Mouse (Mus musculus) midbrain, embryonic 10.5 days (tissue): ENCODE data around the gene Wdr20. TPM values are rescaled to one million over a fixed set of nuclear protein-coding genes. Genes with fewer than 3 reads are reported as not detected.

ENCODE experiments used
- DNase-seq: peaks from one replicate; pipeline ENCODE4 v3.0.0-alpha.2; 2017; ENCODE audit warnings: low spot score
- H3K27ac ChIP-seq: fragments of 300-500 bp; sonication (generic); replicated peaks from 2 replicates; pipeline ENCODE4 v1.5.1; 2016; ENCODE audit warnings: mild to moderate bottlenecking
- H3K27me3 ChIP-seq: fragments of 300-500 bp; sonication (generic); 2 replicates; pipeline ENCODE4 v1.6.1; 2016; ENCODE audit warnings: low read depth, mild to moderate bottlenecking; ENCODE audit not compliant: poor library complexity, severe bottlenecking
- H3K36me3 ChIP-seq: fragments of 300-500 bp; sonication (generic); 2 replicates; pipeline ENCODE4 v1.6.1; 2016; ENCODE audit warnings: mild to moderate bottlenecking, moderate library complexity
- H3K4me1 ChIP-seq: fragments of 300-500 bp; sonication (generic); 2 replicates; pipeline ENCODE4 v1.6.1; 2016
- H3K4me3 ChIP-seq: fragments of 300-500 bp; sonication (generic); 2 replicates; pipeline ENCODE4 v1.5.1; 2016; ENCODE audit warnings: mild to moderate bottlenecking, moderate library complexity
- H3K9me3 ChIP-seq: fragments of 300-500 bp; sonication (generic); replicated peaks from 2 replicates; pipeline ENCODE4 v1.6.1; 2016; ENCODE audit warnings: mild to moderate bottlenecking
- WGBS: fragments of 180-500 bp; shearing (Covaris S2); methylation state at CpG from one replicate; pipeline ENCODE4 v1.1.7; 2016; 5-methylcytosine and 5-hydroxymethylcytosine counted together
- polyA plus RNA-seq: library from polyadenylated mRNA; unstranded; fragments of >200 nt; fragmentation: Nextera tagmentation; extraction: Ambion mirVana; gene quantifications from 2 replicates; pipeline ENCODE4 v1.2.1, GENCODE M21; 2016

Wdr20 gene
- polyA plus RNA-seq, 1 experiment from 2014 or later, result 22.6 TPM

DNA sequence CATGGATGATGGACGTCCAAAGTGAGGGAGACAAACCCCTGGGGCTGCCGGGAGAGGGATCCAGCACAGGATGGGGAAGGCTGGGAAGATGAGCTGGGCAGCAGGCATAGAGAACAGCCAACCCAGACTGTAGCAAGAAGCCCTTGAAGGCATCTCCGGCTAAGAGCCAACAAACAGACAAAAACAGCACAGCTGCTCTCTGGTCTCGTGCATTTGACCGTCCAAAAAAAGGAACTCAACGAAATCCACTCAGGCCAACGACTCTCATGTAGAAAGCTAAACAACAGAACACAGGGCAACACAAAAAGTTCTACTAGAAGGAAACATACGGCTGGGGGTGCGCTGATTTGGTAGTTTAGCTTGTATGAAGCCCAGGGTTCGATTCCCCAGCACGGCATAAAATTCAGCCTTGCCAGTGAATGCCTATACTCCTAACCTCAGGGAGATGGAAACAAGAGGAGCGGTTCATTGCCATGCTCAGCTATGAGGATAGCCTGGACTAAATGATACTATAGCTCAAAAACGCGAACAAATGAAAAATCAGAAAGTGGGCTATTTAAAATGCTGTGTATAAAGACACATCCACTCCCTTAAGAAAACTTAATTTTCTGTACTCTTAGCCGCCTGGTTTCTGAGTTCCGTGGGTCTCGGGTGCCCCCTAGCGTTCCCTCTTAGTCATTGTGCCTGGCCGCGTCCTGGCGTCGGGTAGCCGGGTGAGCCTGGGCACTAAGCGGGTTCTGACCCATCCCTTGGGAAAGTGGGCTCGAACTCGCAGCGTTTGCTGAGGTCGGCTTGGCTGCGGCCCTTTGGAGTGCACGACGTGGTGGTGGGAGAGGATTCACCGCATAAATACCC lies 105.7 kb downstream of the Wdr20 start:
- 21% methylated on average over 32 of the region's 32 CpGs for WGBS
- Histone ChIP-seq H3K9me3 (no peaks in the 10 kb centered on the region), H3K36me3 (no peaks in the 10 kb centered on the region), H3K27me3 (peaks cover 47% of the 10 kb centered on the region), H3K27ac (no peak overlapping the region), H3K4me1 (peaks cover 41% of the 10 kb centered on the region), H3K4me3 (peak overlapping the region; percentile 63)
- DNase-seq, result peak; percentile 87

DNA sequence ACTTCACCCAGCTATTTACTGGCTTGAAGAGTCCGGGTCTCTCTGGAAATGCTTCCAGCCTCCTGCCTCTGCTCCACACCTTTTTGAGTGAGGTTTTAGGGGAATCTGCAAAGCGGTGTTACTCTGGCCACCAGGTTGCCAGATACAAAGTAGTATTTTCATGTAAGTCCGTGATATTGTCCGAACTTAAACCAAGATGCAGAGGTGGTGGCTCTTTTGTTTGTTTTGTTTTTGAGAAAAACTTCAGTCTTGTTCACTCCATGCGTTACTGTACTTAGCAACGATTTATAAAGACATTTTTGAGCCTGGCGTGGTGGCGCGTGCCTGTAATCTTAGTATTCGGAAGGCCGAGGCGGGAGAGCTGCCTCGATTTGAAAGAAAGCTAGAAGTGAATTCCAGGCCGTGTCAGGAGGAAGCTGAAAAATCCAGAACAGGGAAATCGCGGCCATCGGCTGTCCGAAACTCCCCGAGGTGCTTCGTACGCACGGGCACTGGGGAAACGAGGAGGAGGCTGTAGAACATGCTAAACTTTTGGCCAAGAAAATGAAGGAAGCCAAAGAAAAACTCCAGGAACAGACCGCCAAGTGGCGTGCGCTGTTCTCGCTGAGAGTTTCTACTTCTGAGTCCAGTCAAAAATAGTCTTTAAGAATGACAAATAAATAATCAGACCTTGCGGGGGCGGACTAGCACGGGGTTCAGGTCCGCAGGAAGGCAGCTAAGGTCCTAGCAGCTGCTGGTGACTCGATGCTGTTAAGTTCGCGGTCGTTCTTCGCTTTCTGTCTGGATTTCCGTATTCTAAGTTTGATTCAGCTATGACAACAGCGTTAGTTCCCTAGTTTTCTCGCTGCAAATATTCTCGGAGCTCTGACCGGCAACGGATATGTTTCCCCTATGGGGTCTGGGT lies 106.7 kb downstream of the Wdr20 start:
- 1% methylated on average over 42 of the region's 42 CpGs for WGBS
- H3K27ac ChIP-seq, result peak overlapping the region; percentile 64

DNA sequence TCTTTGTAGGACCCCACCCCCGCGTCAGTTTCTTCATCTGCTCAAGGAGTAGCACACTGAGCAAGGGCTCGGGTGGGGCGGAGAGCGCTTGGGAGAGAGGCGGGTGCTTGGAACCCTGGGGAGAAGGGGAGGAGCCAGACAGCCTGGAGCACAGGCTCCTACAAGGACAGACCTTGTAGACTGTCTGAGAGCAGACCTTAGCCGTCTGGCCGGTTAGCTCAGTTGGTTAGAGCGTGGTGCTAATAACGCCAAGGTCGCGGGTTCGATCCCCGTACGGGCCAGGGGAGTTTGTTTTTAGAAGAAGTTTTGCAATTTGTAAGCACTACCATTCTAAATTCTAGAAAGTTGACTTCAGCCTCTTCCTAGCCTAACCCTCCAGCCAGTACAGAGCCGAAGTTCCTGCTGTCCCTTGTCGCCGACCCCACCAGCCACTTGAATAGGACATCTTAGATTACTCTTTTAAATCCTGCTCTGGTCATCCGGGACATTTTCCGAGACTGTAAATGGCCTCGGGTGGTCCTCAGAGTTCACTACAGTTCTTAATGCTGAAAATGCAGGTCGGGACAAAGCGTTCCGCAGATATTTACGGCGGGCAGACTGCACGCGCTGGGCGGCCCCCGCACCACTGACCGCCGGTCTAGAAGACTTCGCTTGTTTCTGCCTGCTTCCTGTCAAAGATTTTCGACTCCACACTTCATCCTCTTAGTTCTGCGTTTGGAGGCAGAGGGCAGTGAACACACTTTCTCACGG lies 107.6 kb downstream of the Wdr20 start:
- H3K27ac ChIP-seq, result peak overlapping the region; percentile 73
- no peaks in the 10 kb centered on the region for H3K36me3 ChIP-seq
- peak; percentile 94 for DNase-seq
- WGBS, result under 1% methylated on average over 36 of the region's 36 CpGs
- peaks cover 41% of the 10 kb centered on the region for H3K4me1 ChIP-seq
- H3K27me3 ChIP-seq, result peaks cover 51% of the 10 kb centered on the region
- H3K4me3 ChIP-seq, result peak overlapping the region; percentile 63
- no peaks in the 10 kb centered on the region for H3K9me3 ChIP-seq

More for the DNA sequence above, 106.7 kb downstream of the Wdr20 start:
- H3K4me3 ChIP-seq, result peak overlapping the region; percentile 63
- no peaks in the 10 kb centered on the region for H3K9me3 ChIP-seq
- H3K27me3 ChIP-seq, result peaks cover 51% of the 10 kb centered on the region
- DNase-seq, result no peak
- peaks cover 44% of the 10 kb centered on the region for H3K4me1 ChIP-seq
- no peaks in the 10 kb centered on the region for H3K36me3 ChIP-seq

DNA sequence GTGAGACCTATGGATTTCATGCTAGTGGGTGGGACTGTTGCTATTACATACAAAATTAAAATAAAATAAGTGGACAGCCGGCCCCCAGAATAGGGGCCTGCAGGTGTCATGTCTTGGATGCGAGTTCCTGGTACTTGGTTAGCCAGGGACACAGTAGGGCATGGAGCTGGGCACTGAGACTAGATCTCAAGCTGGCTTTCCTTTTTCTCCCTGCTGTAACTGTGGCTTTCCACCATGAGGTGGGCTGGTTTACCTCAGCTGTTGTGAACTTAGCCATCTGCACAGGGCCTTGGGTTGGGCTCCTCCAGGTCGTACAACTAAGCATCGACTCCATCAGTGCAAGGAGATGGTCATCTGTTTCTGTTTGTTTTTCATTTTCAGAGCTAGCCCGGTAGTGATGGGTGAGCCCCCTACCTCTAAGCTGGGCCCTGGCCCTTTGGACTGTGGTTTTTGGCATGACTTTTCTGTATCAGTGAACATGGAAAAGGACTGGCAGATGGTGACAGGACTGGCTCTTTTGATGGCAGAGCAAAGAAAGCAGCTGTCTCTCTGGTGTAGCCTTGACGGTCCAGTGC lies 108.5 kb downstream of the Wdr20 start:
- peak overlapping the region; percentile 63 for H3K4me3 ChIP-seq
- no peak overlapping the region; the same call in 1 of the 2 replicates for H3K27ac ChIP-seq
- H3K4me1 ChIP-seq, result peaks cover 48% of the 10 kb centered on the region
- H3K9me3 ChIP-seq, result no peaks in the 10 kb centered on the region
- 73% methylated on average over 6 of the region's 6 CpGs for WGBS
- DNase-seq, result no peak
- peaks cover 51% of the 10 kb centered on the region for H3K27me3 ChIP-seq
- H3K36me3 ChIP-seq, result no peaks in the 10 kb centered on the region

DNA sequence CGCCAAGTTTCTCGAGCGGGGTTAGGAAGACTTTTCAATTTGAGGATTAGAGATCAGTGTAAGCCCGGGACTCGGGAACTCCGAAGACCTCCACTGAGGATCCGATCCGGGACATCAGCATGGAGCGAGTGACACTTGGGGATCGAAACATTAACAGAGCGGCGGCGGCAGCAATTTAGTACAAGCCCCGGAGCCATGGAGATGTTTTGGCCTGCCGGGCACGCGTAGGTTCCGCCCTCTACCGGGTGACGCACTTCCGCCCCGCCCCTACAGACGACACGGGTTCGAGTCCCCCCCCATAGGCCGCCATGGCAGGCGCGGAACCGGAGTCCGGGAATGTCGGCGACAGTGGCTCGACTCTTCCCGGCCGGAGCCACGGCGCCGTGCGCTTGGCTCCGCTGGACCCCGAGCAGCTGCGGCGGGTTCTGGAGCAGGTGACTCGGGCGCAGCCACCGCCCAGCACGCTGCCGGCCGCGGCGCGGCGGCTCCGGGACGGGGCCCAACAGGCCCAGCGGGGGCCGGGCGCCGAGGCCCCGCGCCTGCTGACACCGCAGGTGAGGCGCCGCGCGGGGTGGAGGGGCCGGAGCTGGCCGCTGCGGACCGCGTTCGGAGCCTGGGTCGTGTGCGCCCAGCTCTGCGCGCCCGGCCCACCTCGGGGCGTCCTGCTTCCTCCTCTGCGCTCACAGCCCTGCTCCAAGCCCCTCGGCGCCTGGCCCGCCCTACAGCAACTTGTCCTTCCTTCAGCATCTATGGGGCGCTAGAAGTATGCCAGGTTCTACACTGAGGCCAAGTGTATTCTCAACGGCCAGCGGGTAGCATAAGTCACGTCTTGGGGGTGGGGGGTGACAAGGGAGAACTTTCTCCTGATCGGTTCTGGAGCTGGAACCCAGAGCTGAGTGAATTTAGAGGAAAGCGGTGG lies 112.5 kb downstream of the Wdr20 start, which contains the start of gene Zfp839:
Gene Zfp839 (plus strand): TSS at position 244 of the 919 bp plus-strand sequence.
- H3K4me1 ChIP-seq, result peaks cover 35% of the 10 kb centered on the region
- peaks cover 25% of the 10 kb centered on the region for H3K27me3 ChIP-seq
- WGBS, result under 1% methylated on average over 89 of the region's 89 CpGs
- H3K27ac ChIP-seq, result peak within 1 kb of the TSS; percentile 94
- H3K9me3 ChIP-seq, result no peaks in the 10 kb centered on the region
- peaks cover 4% of the 10 kb centered on the region for H3K36me3 ChIP-seq
- DNase-seq, result peak; percentile 87
- peak within 1 kb of the TSS; percentile 98 for H3K4me3 ChIP-seq

DNA sequence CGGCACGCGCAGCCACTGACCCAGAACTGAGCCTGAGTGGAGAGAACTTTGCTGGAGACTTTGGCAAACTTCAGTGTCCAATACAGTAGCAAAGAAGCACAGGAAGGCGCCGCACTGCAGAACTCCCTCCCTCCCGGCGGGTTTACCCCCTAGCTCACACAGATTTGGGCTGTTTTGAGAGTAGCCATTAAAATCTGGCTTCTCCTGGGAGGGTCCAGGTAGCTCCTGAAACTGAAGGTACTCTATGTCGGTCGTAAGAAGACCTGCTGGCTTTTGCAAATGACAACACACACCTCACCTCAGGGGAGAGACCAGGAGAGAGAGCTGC lies 113.1 kb downstream of the Wdr20 start:
- 21% methylated on average over 9 of the region's 9 CpGs for WGBS
- peak overlapping the region; percentile 94 for H3K27ac ChIP-seq
- H3K9me3 ChIP-seq, result no peaks in the 10 kb centered on the region

DNA sequence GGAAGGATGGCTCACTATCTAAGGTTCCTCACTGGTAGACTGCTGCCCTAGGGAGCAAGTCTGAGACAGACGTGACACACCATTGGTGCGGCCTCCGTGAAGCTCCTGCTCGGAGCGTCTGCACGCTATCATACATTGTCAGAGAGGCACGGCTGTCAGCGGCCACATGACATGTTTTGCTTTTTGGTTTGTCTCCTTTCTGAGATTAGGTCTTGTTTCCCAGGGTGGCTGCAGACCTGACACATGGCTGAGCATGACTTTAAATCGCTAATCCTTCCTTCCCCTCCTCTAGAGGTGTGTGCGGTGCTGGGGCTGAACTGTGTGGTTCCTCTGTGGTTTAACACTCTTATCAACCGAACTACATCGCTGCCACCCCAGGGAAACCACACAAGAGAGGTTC lies 113.7 kb downstream of the Wdr20 start:
- Histone ChIP-seq H3K4me3 (peak overlapping the region; percentile 98), H3K36me3 (peaks cover 14% of the 10 kb centered on the region), H3K27ac (no peak overlapping the region), H3K27me3 (peaks cover 19% of the 10 kb centered on the region), H3K9me3 (no peaks in the 10 kb centered on the region), H3K4me1 (peaks cover 24% of the 10 kb centered on the region)
- no peak for DNase-seq
- 85% methylated on average over 12 of the region's 12 CpGs for WGBS

More for the DNA sequence above, 113.1 kb downstream of the Wdr20 start:
- Histone ChIP-seq H3K36me3 (peaks cover 10% of the 10 kb centered on the region), H3K4me3 (peak overlapping the region; percentile 98), H3K27me3 (peaks cover 24% of the 10 kb centered on the region), H3K4me1 (peaks cover 29% of the 10 kb centered on the region)
- no peak for DNase-seq

DNA sequence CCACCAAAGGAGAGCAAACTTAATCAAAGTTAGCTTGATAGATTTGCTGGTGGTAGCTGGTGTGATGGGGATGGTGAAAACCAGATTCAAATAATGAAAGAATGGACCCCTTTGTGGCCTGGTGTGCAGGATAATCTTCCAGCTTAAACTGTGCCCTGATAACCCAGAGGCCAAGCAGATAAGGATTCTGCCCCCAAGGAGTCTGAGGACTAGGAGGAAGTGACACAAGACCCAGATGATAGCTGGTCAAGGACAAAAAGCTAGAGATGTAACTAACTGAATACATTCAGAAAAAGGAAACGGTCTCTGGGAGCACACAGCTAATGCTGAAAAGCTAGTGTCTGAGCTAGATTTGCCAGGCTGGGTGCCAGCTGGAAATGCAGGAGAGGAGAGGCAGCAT lies 114.2 kb downstream of the Wdr20 start:
- no peak overlapping the region for H3K27ac ChIP-seq
- DNase-seq, result no peak
- no peaks in the 10 kb centered on the region for H3K9me3 ChIP-seq
- no peak overlapping the region for H3K4me3 ChIP-seq
- WGBS, result 94% methylated on average over 1 of the region's 1 CpGs
- peaks cover 22% of the 10 kb centered on the region for H3K4me1 ChIP-seq
- H3K27me3 ChIP-seq, result peaks cover 14% of the 10 kb centered on the region
- H3K36me3 ChIP-seq, result peaks cover 16% of the 10 kb centered on the region

Other genes starting within 250 kb of the Wdr20 start
- 58.9 and 71.5 TPM in 2 replicates for gene Dync1h1, start 136.5 kb upstream of the Wdr20 start, polyA plus RNA-seq
- gene 1700001K19Rik, start 55.3 kb upstream of the Wdr20 start, polyA plus RNA-seq, result not detected in 2 replicates
- 1,099 and 1,206 TPM in 2 replicates for gene Hsp90aa1, start 35.2 kb upstream of the Wdr20 start, polyA plus RNA-seq
- gene Mok, start 103.0 kb downstream of the Wdr20 start, polyA plus RNA-seq, result 10.1 and 11.7 TPM in 2 replicates
- 4.8 and 5.4 TPM in 2 replicates for gene Zfp839, start 112.3 kb downstream of the Wdr20 start, polyA plus RNA-seq
- gene Cinp, start 151.2 kb downstream of the Wdr20 start, polyA plus RNA-seq, result 81.7 and 95.6 TPM in 2 replicates
- 5.3 and 6.7 TPM in 2 replicates for gene Tecpr2, start 151.3 kb downstream of the Wdr20 start, polyA plus RNA-seq
- gene Ankrd9, start 241.1 kb downstream of the Wdr20 start, polyA plus RNA-seq, result 16.5 and 19.4 TPM in 2 replicates